Mouse (Mus musculus): ENCODE data around the gene Nr3c2. TPM values are rescaled to one million over a fixed set of nuclear protein-coding genes. Genes with fewer than 3 reads are reported as not detected.

Nr3c2 gene
- polyA plus RNA-seq, 1 experiment from 2014 or later: 0.62 TPM

GRCm38 (mm10) chr8:77033706-77034464 lies 134.6 kb downstream of the Nr3c2 start:
- no peak for ATAC-seq (replicated peaks; ENCODE audit: insufficient number of reproducible peaks, low FRiP score, low TSS enrichment)
- no peaks in the 10 kb centered on the region for H3K27me3 ChIP-seq (ENCODE audit: control insufficient read depth, insufficient read depth, low read length)
- no peaks in the 10 kb centered on the region for H3K9me3 ChIP-seq (replicated peaks; ENCODE audit: control insufficient read depth, low read length)
- no peaks in the 10 kb centered on the region for H3K36me3 ChIP-seq (ENCODE audit: control insufficient read depth, insufficient read depth, low read length)
- 75% methylated on average over 3 of the region's 3 CpGs for WGBS (ENCODE audit: insufficient replicate concordance)
- no peaks in the 10 kb centered on the region for H3K4me1 ChIP-seq (ENCODE audit: control insufficient read depth, insufficient read depth, low read length)
- H3K27ac ChIP-seq (ENCODE audit: low read depth, low read length): no peak overlapping the region
- no peak overlapping the region for H3K4me2 ChIP-seq
- H3K4me3 ChIP-seq (ENCODE audit: low read depth, low read length): no peak overlapping the region
- H3K9ac ChIP-seq (ENCODE audit: low read depth, low read length): no peak overlapping the region

DNA sequence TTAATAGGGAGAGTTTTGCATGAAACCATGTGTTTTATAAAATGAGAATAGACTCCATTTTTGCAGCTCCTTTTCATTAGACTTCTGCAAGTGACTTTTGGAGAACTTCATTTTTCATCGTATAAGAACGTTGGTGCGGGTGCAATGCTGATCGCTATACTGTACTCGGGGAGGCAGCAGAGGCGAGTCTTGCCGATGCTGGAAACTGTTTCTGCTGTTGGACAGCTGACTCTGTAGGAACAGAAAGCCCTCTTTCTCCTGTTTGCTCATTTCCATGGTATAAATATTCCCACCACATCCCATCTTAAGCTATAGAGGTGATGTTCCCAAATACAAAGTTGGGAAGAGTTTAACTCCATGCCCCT lies 135.2 kb downstream of the Nr3c2 start:
- H3K27ac ChIP-seq (ENCODE audit: low read depth, low read length): no peak overlapping the region
- ATAC-seq (replicated peaks; ENCODE audit: insufficient number of reproducible peaks, low FRiP score, low TSS enrichment): no peak
- H3K9ac ChIP-seq (ENCODE audit: low read depth, low read length): no peak overlapping the region
- H3K4me3 ChIP-seq (ENCODE audit: low read depth, low read length): no peak overlapping the region
- no peak overlapping the region for H3K4me2 ChIP-seq
- no peaks in the 10 kb centered on the region for H3K9me3 ChIP-seq (replicated peaks; ENCODE audit: control insufficient read depth, low read length)
- no peaks in the 10 kb centered on the region for H3K27me3 ChIP-seq (ENCODE audit: control insufficient read depth, insufficient read depth, low read length)
- no peaks in the 10 kb centered on the region for H3K36me3 ChIP-seq (ENCODE audit: control insufficient read depth, insufficient read depth, low read length)
- 90% methylated on average over 7 of the region's 7 CpGs for whole genome bisulfite sequencing (ENCODE audit: insufficient replicate concordance)
- H3K4me1 ChIP-seq (ENCODE audit: control insufficient read depth, insufficient read depth, low read length): no peaks in the 10 kb centered on the region

- H3K9me3 ChIP-seq (replicated peaks; ENCODE audit: control insufficient read depth, low read length): no peaks in the 10 kb centered on the region
- no peak overlapping the region for H3K9ac ChIP-seq (ENCODE audit: low read depth, low read length)
- ATAC-seq (replicated peaks; ENCODE audit: insufficient number of reproducible peaks, low FRiP score, low TSS enrichment): no peak
- H3K4me2 ChIP-seq: no peak overlapping the region
- no peaks in the 10 kb centered on the region for H3K36me3 ChIP-seq (ENCODE audit: control insufficient read depth, insufficient read depth, low read length)
- no peaks in the 10 kb centered on the region for H3K4me1 ChIP-seq (ENCODE audit: control insufficient read depth, insufficient read depth, low read length)
- 85% methylated on average over 5 of the region's 5 CpGs for WGBS (ENCODE audit: insufficient replicate concordance)
- H3K27ac ChIP-seq (ENCODE audit: low read depth, low read length): no peak overlapping the region
- H3K27me3 ChIP-seq (ENCODE audit: control insufficient read depth, insufficient read depth, low read length): no peaks in the 10 kb centered on the region
- H3K4me3 ChIP-seq (ENCODE audit: low read depth, low read length): no peak overlapping the region
These were observed 142.0 kb downstream of the Nr3c2 start for GRCm38 (mm10) chr8:77041214-77041613.

DNA sequence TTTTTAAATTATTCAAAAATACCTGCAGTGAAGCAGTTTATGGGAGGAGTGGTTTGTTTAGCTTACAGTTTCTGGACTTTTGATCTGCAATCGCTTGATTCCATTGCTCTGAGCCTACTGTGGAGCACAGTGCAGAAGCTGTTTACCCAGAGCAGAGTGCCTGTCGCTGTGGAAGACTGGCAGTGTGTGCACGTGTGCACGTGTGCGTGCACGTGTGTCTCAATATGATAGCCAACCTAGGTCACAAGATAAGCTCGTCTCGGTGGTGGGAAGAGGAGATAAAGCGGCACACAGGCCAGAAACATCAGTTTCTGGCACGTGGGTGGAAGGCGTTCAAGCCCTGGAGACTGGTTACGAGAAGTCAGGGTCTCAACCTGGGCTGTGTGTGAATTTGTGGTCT lies 145.6 kb downstream of the Nr3c2 start:
- Histone ChIP-seq H3K4me1 (ENCODE audit: control insufficient read depth, insufficient read depth, low read length) (no peaks in the 10 kb centered on the region), H3K27ac (ENCODE audit: low read depth, low read length) (no peak overlapping the region), H3K9me3 (replicated peaks; ENCODE audit: control insufficient read depth, low read length) (no peaks in the 10 kb centered on the region), H3K4me2 (no peak overlapping the region), H3K9ac (ENCODE audit: low read depth, low read length) (no peak overlapping the region), H3K4me3 (ENCODE audit: low read depth, low read length) (no peak overlapping the region), H3K36me3 (ENCODE audit: control insufficient read depth, insufficient read depth, low read length) (no peaks in the 10 kb centered on the region), H3K27me3 (ENCODE audit: control insufficient read depth, insufficient read depth, low read length) (no peaks in the 10 kb centered on the region)
- WGBS (ENCODE audit: insufficient replicate concordance): 54% methylated on average over 12 of the region's 12 CpGs
- peak; percentile 90 for ATAC-seq (replicated peaks; ENCODE audit: insufficient number of reproducible peaks, low FRiP score, low TSS enrichment)

- Histone ChIP-seq H3K9me3 (replicated peaks; ENCODE audit: control insufficient read depth, low read length) (no peaks in the 10 kb centered on the region), H3K36me3 (ENCODE audit: control insufficient read depth, insufficient read depth, low read length) (no peaks in the 10 kb centered on the region), H3K4me2 (no peak overlapping the region), H3K4me1 (ENCODE audit: control insufficient read depth, insufficient read depth, low read length) (no peaks in the 10 kb centered on the region), H3K27ac (ENCODE audit: low read depth, low read length) (no peak overlapping the region), H3K27me3 (ENCODE audit: control insufficient read depth, insufficient read depth, low read length) (no peaks in the 10 kb centered on the region), H3K4me3 (ENCODE audit: low read depth, low read length) (no peak overlapping the region), H3K9ac (ENCODE audit: low read depth, low read length) (no peak overlapping the region)
- no peak for ATAC-seq (replicated peaks; ENCODE audit: insufficient number of reproducible peaks, low FRiP score, low TSS enrichment)
- WGBS (ENCODE audit: insufficient replicate concordance): 65% methylated on average over 1 of the region's 1 CpGs
These were observed 146.5 kb downstream of the Nr3c2 start for GRCm38 (mm10) chr8:77045711-77046110.

GRCm38 (mm10) chr8:77046217-77046616 lies 147.0 kb downstream of the Nr3c2 start:
- WGBS (ENCODE audit: insufficient replicate concordance): 76% methylated on average over 5 of the region's 5 CpGs
- Histone ChIP-seq H3K27me3 (ENCODE audit: control insufficient read depth, insufficient read depth, low read length) (no peaks in the 10 kb centered on the region), H3K36me3 (ENCODE audit: control insufficient read depth, insufficient read depth, low read length) (no peaks in the 10 kb centered on the region), H3K4me2 (no peak overlapping the region), H3K4me3 (ENCODE audit: low read depth, low read length) (no peak overlapping the region), H3K4me1 (ENCODE audit: control insufficient read depth, insufficient read depth, low read length) (no peaks in the 10 kb centered on the region), H3K27ac (ENCODE audit: low read depth, low read length) (no peak overlapping the region), H3K9ac (ENCODE audit: low read depth, low read length) (no peak overlapping the region), H3K9me3 (replicated peaks; ENCODE audit: control insufficient read depth, low read length) (no peaks in the 10 kb centered on the region)
- ATAC-seq (replicated peaks; ENCODE audit: insufficient number of reproducible peaks, low FRiP score, low TSS enrichment): no peak

DNA sequence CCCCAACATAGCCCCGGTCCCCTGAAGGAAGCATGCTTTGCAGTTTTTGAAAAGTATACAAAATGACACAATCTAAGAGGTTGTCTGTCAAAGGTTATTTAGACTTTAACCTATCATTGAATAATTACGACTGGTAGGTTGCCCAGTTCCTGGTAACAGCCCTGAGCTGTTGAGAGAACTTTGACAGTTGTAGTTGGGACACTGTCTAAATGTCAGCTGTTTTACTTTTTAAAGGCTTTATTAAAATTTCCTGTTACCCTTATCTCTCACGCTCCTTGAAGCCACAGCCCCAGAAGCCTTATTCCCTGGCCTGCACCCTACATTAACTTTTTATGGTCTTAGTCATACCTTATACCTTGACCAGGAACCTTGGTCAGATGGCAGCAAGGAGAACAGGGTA lies 147.5 kb downstream of the Nr3c2 start:
- Histone ChIP-seq H3K36me3 (ENCODE audit: control insufficient read depth, insufficient read depth, low read length) (no peaks in the 10 kb centered on the region), H3K27ac (ENCODE audit: low read depth, low read length) (no peak overlapping the region), H3K4me3 (ENCODE audit: low read depth, low read length) (no peak overlapping the region), H3K9ac (ENCODE audit: low read depth, low read length) (no peak overlapping the region), H3K4me1 (ENCODE audit: control insufficient read depth, insufficient read depth, low read length) (no peaks in the 10 kb centered on the region), H3K9me3 (replicated peaks; ENCODE audit: control insufficient read depth, low read length) (no peaks in the 10 kb centered on the region), H3K27me3 (ENCODE audit: control insufficient read depth, insufficient read depth, low read length) (no peaks in the 10 kb centered on the region), H3K4me2 (no peak overlapping the region)
- ATAC-seq (replicated peaks; ENCODE audit: insufficient number of reproducible peaks, low FRiP score, low TSS enrichment): no peak
- WGBS (ENCODE audit: insufficient replicate concordance): 69% methylated on average over 3 of the region's 3 CpGs

DNA sequence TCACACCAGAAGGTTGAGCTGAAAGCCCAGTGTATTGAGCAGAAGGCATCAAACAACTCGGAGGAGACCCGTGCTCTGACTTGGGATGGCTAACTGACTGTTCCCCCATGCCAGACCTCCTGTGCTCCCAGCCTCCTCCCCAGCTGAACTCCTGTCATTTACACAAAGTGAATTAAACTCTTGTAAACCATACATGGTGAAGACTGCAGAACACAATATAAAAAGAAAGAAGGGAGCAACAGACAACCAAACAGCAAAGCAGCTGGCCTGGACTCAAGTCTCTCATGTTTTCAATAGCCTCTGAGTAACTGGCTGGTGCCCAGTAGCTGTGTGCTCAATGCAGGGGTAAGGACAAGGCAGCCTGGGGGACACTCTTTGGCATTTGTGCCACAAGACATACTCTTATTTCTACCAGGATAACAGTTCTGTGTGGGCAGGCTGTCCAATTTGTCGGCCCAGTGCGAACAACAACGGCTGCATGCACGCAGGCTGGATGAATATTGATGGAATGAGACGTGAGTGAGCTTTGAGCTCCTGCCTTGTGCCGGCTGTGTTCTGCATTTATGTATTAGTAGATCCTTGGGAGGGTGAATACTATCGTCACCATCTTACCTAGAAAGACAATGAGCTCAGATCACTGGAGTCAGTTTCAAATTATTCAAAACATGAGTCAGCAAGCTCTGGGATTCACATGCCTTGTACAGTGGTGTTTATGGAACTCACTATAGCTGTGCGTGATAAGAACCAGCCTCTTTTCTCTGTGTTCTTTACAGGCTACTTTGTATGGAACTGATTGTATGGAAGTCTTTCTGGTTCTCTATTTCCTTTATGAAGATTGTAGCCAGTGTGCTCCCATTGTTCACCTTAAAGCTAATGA lies 152.4 kb downstream of the Nr3c2 start:
- Histone ChIP-seq H3K9me3 (replicated peaks; ENCODE audit: control insufficient read depth, low read length) (no peaks in the 10 kb centered on the region), H3K4me1 (ENCODE audit: control insufficient read depth, insufficient read depth, low read length) (no peaks in the 10 kb centered on the region), H3K27ac (ENCODE audit: low read depth, low read length) (no peak overlapping the region), H3K27me3 (ENCODE audit: control insufficient read depth, insufficient read depth, low read length) (no peaks in the 10 kb centered on the region), H3K36me3 (ENCODE audit: control insufficient read depth, insufficient read depth, low read length) (no peaks in the 10 kb centered on the region), H3K4me2 (no peak overlapping the region), H3K4me3 (ENCODE audit: low read depth, low read length) (no peak overlapping the region), H3K9ac (ENCODE audit: low read depth, low read length) (no peak overlapping the region)
- ATAC-seq (replicated peaks; ENCODE audit: insufficient number of reproducible peaks, low FRiP score, low TSS enrichment): no peak
- 77% methylated on average over 10 of the region's 10 CpGs for WGBS (ENCODE audit: insufficient replicate concordance)

All from heart, embryonic 11.5 days (tissue).